Mouse (Mus musculus): ENCODE results near the gene Dgcr8.

Gene Dgcr8

DNA sequence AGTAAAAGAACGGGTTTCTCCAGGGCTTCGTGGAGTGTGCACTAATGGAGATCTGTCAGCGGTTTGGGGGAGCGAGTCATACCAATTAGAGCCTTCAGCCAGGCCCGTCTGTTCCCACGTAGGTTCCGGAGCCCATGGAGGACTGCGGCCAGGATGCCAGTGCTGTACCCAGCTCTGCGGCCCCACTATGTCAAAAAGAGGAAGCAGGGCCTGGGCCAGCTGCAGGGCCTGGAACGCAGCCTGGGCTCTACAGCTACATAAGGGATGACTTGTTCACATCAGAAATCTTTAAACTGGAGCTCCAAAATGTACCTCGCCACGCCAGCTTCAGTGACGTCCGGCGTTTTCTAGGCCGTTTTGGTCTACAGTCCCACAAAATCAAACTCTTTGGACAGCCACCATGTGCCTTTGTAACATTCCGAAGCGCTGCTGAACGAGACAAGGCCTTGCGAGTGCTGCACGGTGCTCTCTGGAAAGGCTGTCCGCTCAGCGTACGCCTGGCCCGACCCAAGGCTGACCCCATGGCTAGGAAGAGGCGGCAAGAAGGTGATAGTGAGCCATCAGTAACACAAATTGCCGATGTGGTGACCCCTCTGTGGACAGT lies 39.6 kb downstream of the Dgcr8 start:
- DNase-seq (ENCODE audit: low spot score in 2 of 2): peak; percentile 72 to 81

DNA sequence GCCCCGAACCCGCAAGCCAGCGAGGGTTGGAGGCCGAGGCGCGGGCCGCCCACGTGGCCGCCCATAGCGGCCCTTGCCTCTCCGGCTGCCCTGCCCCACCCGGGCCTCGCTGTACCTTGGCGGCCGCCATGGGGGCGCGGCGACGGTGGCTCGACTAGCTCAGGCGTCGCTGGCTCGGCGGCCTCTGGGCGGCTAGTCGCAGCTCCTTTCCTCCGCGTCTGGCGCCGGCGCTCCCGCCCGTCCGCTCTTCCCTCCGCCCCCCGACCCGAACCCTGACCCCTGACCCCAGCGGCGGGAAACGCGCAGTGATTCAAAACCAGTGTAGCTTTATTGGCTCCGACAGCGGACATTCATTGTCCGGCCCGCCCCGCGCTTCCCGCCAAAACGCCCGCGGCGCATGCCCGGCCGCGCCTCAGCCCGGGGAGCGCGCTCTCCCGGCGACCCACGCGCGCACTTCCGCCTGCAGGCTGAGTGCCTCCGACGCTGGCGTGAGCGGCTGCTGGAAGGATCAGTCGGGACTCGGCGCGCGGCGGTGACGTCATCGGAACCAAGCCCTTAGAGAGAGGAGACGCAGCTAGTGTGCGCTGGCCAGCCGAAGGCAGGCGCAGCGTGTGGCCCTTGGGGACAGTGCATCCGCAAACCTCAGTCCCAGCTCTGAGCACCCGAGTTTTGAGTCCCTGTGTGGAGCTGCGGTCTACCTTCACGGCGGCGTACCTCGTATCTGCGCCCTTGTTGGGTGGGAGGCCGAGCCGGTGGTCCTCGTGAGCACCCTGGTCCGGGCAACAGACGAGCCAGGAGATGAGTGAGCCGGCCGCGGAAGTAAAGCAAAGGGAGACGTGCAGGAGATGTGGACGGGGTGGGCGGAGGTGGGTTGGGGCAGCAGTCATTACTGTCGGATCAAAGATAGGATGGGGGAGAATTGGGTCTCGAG lies 40.3 kb downstream of the Dgcr8 start, which contains the start of the genes Trmt2a and Ranbp1:
Gene Trmt2a (plus strand): TSS at position 247 of the 931 bp plus-strand sequence.
Gene Ranbp1 (minus strand): TSS at position 300 of the 931 bp plus-strand sequence.
- DNase-seq (ENCODE audit: low spot score in 2 of 2): peak; percentile 99 to 100

DNA sequence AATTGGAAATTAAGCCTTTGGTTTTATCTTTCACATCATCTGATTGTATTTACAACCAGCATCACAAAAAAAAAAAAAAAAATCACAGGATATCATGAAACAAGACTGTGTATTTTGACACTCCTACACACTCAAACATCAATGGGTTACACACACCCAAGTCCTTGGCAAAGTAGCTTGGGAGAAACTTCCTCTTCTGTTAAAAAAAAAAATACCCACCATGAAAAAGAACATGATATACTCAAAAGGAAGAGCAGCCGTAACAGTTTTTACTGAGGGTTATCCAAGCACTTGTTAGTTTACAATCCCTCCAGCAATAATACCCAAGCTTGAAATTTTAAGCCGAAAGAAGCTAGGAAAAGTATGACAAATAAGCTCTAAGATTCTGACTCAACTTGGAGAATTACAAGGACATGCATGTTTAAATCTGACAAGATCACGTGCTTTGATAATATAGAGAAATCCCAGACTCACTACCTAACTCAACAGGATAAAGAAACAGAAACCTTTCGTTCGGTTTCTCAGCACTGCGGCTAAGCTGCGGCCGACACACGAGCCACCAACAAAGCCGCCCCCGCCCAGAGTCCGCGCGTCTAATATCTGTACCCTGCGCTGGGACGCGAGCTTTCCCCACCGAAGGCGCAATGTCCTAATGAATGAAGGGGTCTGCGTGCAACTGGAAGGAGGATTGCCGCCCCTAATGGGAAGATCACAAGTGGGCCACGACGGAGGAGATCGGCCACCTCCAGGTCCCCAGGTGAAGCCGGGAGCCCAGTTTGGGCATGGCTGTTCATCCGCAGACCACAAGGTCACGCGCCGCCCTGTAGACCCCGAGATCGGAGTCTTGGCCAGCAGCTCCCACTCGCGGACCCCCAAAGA lies 41.3 kb downstream of the Dgcr8 start:
- DNase-seq (ENCODE audit: low spot score in 2 of 2): no peak

DNA sequence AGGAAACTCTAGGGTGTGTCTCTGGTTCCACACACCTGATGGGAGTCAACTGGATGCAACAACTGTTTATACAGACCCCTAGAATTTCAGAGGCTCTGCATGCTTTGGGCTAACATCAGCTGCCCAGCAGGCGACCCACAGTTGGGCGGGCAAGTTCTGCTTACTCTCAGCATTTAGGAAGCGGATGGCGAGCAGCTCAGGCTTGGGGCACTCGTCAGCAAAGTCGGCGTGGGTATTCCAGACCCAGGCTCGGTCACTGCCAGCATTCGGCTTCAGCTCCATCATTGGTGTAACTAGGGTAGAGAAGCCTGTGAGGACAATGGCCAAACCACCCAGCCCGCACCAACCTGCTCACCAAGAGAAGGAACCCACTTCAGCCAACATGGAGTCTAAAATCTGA lies 47.5 kb downstream of the Dgcr8 start:
- peak in 1 of 2 experiments; percentile 34 for DNase-seq (ENCODE audit: low spot score in 2 of 2)

DNA sequence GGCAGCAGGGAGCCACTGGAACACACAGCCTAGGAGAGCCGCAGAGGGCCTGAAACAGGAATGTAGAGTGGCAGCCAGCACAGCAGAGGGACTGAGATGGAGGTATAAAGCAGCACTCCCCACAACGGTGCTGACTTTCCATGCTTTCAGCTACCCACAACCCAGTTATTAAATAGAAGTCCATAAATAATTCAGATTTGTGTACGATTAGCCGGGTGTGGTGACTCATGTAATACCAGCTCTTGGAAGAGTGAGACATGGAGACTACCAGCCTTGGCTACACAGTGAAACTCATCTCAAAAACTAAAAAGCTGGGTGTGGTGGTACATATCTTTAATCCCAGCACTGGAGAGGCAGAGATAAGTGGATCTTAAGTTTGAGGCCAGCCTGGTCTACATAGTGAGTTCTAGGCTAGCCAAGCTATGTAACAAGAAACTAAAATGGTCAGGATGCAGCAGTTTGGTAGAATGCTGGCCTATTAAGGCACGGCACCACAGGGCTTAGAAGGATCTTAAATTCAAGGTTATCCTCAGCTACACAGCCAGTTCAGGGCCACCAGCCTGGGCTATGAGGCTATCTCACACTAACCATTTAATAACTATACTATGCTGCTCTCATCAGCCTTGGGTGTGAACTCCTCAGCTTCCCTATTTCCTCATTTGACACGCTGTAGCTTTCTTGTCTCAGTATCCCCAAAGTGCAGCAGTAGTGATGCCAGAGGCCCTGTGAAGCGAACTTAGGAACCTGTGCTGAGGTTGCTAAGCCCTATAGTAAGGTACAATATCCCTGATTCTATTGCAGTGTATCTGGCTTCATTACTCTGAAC lies 52.2 kb downstream of the Dgcr8 start:
- DNase-seq (ENCODE audit: low spot score in 2 of 2): peak in 1 of 2 experiments; percentile 35

DNA sequence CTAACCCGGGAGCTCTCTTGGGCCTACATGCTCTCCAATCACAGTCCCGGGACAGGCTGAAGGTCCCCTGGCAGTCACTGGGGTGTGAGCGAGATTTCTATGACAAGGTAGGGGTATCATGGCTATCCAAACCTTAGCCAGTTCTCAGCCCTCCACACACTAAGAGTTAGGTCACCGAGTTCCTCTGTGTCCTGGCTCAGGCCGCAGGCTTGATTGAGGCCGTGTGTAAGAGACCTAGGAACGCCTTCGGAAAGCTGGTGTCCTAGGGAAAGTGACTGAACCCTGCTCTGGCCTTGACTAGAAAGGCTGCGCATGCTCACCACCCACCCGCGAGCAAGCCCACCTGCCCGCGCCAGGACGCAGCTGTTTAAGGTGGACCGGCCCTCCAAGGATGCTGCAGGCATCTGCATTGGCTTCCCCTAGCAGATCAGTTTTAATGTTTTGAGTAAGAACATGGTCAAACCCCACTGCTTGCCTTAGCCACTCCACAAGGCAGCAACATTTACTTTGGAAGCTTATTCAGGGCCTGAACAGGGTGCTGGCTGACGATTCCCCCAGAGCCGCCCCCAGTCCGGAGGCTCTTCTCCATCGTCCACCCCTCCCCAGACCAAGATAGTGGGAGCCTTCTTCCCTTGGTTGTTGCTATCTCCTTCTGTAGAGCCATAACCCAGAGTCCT lies 53.5 kb downstream of the Dgcr8 start:
- DNase-seq (ENCODE audit: low spot score in 2 of 2): peak; percentile 86 to 87

DNA sequence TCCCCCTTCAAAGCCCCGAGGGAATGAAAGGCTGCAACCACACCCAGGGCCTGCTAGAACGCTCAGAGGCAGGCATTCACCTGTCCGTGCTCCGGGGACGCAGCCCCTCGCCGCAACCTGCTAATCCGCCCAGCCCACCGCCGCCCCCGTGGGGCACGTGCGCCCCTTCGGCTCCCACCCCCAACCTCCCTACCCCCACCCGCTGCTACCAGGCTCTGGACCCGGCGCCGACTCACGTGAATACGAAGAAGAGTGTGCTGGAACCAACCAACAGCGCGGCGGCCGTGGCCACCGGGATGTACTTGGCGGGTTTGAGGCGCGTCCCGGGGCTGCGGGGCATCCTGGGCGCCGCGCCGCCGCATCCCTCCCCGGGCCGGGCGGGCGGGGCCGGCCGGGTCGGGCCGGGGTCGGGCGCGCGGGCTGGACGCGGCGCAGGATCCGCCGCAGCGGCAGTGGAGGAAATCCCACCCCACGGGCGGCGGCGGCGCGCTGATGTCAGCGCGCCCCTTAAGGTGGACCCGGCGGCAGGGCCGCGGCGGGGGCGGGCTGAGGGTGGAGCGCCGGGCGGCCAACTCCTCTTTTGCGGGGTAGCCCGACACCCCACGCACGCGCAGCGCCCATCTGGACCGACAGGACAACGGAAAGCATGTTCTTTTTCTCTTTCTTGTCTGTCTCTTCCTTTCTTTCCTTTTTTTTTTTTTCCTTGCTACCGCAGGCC lies 54.2 kb downstream of the Dgcr8 start, which contains the start of gene Zdhhc8:
Gene Zdhhc8 (minus strand): TSS at position 466 of the 718 bp plus-strand sequence.
- DNase-seq (ENCODE audit: low spot score in 2 of 2): peak; percentile 89 to 90

DNA sequence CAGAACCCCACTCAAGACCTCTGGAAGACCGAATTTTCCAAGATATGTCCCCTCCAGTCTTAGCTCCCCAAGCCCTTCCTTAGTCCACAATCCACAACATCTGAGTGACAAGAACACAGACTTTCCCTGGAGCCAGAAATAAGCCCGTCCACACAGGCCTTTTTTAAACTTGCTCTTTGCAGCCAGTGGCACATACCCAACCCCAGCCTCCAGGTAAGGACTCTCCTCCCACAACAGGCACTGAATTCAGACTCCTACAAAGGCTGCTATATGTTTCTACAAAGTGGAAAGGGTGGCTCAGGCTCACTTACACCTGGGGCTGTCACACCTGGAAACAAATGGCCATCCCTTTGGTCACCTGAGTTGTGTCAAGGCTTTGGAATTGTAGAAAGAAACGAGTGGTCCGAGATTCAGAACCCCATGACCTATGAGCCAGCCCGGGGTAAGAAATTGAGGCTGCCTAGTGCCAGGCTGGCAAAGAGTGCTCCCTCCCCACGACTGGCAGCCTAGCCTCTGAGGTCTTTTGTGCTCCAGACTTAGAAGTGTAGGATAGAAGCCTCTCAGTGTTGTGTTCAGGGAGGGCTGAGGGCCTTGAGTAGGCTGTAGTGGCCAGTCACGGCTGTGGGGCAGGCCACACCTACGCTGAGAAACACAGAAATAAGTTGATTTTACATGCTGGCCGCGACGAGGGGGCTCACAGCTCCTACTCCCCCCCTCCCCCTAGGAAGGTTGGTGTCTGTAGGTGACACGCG lies 55.0 kb downstream of the Dgcr8 start:
- peak in 1 of 2 experiments; percentile 25 for DNase-seq (ENCODE audit: low spot score in 2 of 2)

DNA sequence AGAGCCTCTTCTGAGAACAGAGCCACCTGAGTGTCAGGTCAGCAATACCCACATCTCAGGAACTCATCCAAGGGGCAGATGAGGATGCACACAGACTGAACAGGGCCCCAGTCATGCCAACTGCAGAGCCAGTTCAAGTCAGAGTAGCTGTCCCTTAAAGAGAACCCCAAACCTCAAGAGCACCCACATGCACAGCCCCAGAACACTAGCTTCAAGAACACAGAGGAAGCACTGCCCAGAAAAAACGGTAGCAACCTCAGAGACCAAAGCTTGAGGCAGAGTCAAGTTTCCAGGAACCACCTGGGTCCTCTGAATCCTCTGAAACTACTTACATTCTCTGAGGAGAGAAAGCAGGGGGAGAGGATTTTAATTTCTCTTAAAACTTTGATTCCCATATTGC lies 55.6 kb downstream of the Dgcr8 start:
- peak; percentile 19 to 34 for DNase-seq (ENCODE audit: low spot score in 2 of 2)

DNA sequence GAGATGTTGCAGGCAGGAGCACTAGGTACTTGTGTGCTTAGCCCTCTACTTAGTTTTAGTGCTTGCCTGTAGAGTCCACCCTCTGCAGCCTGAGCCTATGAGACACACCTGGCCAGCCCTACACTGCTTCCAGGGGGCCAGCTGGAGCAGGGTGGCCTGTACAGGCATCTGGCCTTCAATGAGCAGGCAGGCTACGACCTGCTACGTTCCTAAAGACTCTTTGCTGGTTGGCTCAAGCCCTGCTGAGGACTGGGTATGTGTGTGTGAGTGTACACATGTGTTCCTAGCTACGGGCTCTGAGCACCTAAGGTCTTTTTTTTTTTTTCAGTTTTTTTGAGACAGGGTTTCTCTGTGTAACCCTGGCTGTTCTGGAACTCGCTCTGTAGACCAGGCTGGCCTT lies 57.6 kb downstream of the Dgcr8 start:
- no peak for DNase-seq (ENCODE audit: low spot score in 2 of 2)

DNA sequence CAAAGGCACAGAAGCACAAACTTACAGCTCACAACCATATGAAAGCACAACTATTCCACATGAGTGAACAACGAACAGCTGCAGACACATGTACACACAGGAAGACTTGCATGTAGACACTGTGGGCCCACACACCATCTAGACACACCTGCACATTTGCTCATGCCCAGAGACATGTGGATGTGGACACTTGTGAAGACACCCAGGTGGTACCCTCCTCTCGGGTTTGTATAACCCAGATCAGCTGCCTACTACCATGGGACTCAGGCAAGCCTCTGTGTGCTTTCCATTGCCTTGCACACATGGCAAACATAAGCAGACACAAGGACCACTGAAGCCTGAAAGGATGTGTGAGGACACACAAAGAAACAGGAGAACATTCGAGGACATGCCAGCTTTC lies 58.0 kb downstream of the Dgcr8 start:
- DNase-seq (ENCODE audit: low spot score in 2 of 2): no peak

DNA sequence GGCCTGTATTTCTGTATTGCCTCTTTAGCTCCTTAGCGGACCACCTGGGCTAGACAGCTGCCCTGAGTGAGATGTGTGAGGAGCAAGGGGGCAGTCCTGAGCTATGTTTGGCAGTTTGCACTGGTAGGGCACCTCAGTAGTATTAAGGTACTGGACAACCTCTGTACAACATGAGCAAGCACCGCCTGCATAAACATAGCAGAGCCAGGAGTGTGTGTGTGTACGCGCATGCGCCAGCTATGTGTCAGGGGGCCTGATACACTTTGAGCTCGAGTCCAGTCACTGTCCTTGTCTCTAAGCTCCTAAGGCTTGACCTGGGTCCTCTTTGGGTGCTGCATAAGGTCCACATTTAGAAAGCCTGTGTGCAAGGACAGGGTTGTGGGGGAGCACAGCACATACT lies 58.4 kb downstream of the Dgcr8 start:
- DNase-seq (ENCODE audit: low spot score in 2 of 2): no peak

DNA sequence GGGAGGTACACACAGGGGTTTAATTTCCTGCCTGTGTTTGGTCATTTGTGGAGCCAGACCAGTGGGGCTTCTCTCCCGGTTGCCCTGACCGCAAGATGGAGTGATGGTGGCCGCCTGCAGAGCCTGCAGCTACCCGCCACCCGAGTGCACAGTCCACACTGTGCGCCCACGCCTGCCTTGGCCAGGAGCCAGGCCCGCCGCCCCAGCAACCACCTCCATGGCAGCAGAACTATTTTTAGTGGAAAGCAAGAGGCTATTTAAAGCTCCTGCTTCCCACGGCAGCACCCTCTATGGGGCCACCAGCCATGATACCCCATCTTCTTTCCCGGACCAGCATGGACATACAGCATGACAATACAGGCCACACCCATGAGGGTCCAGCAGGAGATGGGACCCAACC lies 59.4 kb downstream of the Dgcr8 start:
- DNase-seq (ENCODE audit: low spot score in 2 of 2): peak; percentile 89 to 93

DNA sequence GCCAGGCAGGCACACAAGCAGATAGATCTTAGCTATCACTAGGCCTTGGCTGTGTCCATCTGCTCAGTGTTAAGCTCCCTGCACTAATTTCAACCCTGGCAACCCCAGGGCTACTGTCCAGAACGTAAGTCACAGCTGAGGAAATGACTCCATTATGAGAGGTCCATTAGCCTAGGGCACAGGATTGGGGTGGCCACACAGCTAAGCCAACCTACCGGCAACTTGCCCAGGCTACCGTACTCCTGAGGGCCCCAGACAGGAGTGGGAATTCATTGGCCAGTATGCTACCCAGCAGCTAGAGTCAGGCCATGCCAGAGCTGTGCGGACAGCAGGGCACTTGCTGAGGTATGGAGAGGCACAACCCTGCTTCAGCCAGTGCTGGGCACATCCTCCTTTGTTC lies 60.2 kb downstream of the Dgcr8 start:
- no peak for DNase-seq (ENCODE audit: low spot score in 2 of 2)

DNA sequence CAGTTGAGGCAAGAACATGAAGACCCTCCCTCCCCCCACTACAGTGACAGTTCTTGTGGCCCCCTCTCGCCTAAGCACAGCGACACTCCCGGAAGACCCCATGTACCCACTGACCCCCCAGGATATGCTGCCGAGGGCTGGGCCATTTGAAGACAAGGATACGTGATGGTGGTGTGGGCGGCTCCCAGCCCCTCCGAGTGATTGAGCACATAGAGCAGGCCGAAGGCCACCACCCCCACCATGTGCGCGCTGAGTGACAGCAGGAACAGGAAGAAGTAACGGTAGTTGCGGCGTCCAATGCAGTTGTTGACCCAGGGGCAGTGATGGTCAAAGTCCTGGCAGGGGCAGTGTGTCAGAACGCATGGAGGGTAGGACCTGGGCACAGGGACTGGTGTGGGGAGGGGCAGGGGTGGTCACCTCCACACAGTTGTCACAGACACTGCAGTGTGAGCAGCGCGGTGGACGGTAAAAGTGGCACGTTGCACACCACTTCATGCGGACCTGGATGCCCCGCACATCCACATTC lies 61.1 kb downstream of the Dgcr8 start:
- peak in 1 of 2 experiments; percentile 38 for DNase-seq (ENCODE audit: low spot score in 2 of 2)

DNA sequence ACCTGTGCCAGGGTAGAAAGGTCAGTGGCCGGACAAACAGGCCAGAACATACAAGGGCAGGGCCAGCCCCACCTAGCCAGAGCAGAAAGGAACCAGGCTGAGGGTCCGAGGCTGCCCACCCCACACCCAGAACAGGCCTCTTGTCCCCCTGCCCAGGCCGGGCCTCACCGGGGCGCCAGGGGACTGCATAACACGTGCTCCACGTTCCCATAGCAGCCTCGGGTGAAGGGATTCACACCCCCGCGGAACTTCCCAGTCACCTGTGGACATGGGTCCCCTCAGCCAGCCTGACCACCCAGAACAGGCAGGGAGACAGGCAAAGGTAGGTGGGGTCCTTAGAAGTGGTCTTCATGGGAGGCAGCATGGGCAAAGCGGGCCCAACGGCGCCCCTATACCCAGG lies 61.9 kb downstream of the Dgcr8 start:
- peak in 1 of 2 experiments; percentile 33 for DNase-seq (ENCODE audit: low spot score in 2 of 2)

DNA sequence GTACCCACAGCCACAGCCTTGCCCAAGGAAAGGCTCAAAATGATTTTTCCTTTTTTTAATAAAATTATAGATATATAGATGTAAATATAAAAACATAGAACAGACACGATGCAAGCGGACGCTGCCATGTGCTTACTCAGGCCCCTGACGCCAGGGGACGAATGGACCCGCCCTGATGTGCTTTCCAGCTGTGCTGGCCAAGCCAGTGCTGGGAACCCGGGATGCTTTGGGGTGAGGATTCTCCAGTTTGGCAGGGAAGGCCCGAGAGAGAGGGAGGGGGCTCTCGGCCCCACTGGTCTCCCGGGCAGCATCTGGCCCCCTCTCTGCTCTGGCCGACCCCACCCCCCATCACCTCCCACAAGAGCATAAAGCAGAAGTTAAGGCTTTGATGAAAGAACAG lies 66.9 kb downstream of the Dgcr8 start:
- no peak for DNase-seq (ENCODE audit: low spot score in 2 of 2)

DNA sequence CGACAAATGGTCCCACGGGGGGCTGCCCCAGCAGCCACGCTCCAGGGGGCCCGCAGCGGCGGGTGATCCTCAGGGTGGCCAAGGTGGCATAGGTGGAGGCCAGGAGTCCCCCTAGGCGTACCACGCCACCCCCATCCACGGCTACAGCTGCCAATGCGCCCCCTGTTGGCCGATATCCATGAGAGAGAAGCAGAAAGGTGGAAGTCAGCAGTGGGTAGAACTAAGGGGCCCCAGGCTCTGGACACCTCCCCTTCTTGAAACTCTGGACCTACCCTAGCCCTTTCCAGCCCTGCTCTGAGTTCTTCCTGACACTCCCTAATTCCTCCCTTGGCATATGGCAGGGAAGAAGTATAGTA lies 67.5 kb downstream of the Dgcr8 start:
- DNase-seq (ENCODE audit: low spot score in 2 of 2): no peak
